Mouse (Mus musculus) lung, embryonic 16.5 days (tissue): ENCODE measurements around the gene Ak8. TPM values are rescaled to one million over a fixed set of nuclear protein-coding genes. Genes with fewer than 3 reads are reported as not detected.

ENCODE experiments used
- microRNA-seq: library from miRNA; unstranded; fragments of <30 nt; microRNA quantifications from one replicate; pipeline ENCODE4, GENCODE M21; 2016
- polyA plus RNA-seq: library from polyadenylated mRNA; unstranded; fragments of >200 nt; fragmentation: Nextera tagmentation; extraction: Ambion mirVana; gene quantifications from 2 replicates; pipeline ENCODE4 v1.2.1, GENCODE M21; 2015

The Ak8 gene
- polyA plus RNA-seq, 1 experiment from 2014 or later = 4.7 TPM

Small RNA genes within 50 kb of the gene (microRNA-seq; reads per million reads assigned to microRNA genes)
- gene Mir3088 = 0.99 reads per million

Other genes starting within 250 kb of the Ak8 start
- 4.6 and 5.1 TPM in 2 replicates for gene 1700007K13Rik, start 233.8 kb upstream of the Ak8 start, polyA plus RNA-seq
- 49.9 and 52.7 TPM in 2 replicates for gene Mrps2, start 232.1 kb upstream of the Ak8 start, polyA plus RNA-seq
- gene Gbgt1, start 203.3 kb upstream of the Ak8 start, polyA plus RNA-seq = 1.1 and 1.5 TPM in 2 replicates
- 3.4 and 3.7 TPM in 2 replicates for gene Gm10134, start 194.1 kb upstream of the Ak8 start, polyA plus RNA-seq
- gene Ralgds, start 187.0 kb upstream of the Ak8 start, polyA plus RNA-seq = 27.3 and 27.9 TPM in 2 replicates
- 0.10 and 0.23 TPM in 2 replicates for gene Cel, start 136.8 kb upstream of the Ak8 start, polyA plus RNA-seq
- gene Gtf3c5, start 116.4 kb upstream of the Ak8 start, polyA plus RNA-seq = 45.0 and 45.7 TPM in 2 replicates
- 0.80 and 1.4 TPM in 2 replicates for gene Gfi1b, start 78.2 kb upstream of the Ak8 start, polyA plus RNA-seq
- gene Tsc1, start 58.9 kb upstream of the Ak8 start, polyA plus RNA-seq = 16.5 and 18.2 TPM in 2 replicates
- 6.5 and 9.6 TPM in 2 replicates for gene Spaca9, start 437 bp upstream of the Ak8 start, polyA plus RNA-seq
- gene Gtf3c4, start 140.2 kb downstream of the Ak8 start, polyA plus RNA-seq = 11.4 and 13.2 TPM in 2 replicates
- 13.2 and 15.8 TPM in 2 replicates for gene Ddx31, start 140.2 kb downstream of the Ak8 start, polyA plus RNA-seq
- gene Barhl1, start 216.5 kb downstream of the Ak8 start, polyA plus RNA-seq = 0.28 TPM in 1 of 2 replicates, not detected in the other